Mouse (Mus musculus) lung, postnatal 0 days (tissue): ENCODE results near the gene Spesp1. TPM values are rescaled to one million over a fixed set of nuclear protein-coding genes. Genes with fewer than 3 reads are reported as not detected.
A peak's percentile ranks its signal among the peaks of the same experiment; 100 is the strongest.

ENCODE experiments used
- ATAC-seq: fragments of 200-750 bp; cut with Nextera tagmentation; 2 replicates; pipeline ENCODE4 v1.8.0; 2017; ENCODE audit warnings: moderate library complexity
- DNase-seq: peaks from one replicate; pipeline ENCODE4 v3.0.0-alpha.2; 2016; ENCODE audit warnings: low spot score
- H3K27ac ChIP-seq: fragments of 300-500 bp; sonication (generic); 2 replicates; pipeline ENCODE4 v1.5.1; 2014; ENCODE audit warnings: antibody characterized with exemption, mild to moderate bottlenecking, low read length, mixed read lengths
- H3K27me3 ChIP-seq: fragments of 300-500 bp; sonication (generic); replicated peaks from 2 replicates; pipeline ENCODE4 v1.6.1; 2014; ENCODE audit warnings: low read length, mixed read lengths; ENCODE audit not compliant: insufficient read depth
- H3K36me3 ChIP-seq: fragments of 300-500 bp; sonication (generic); 2 replicates; pipeline ENCODE4 v1.6.1; 2014; ENCODE audit warnings: low read length, mixed read lengths; ENCODE audit not compliant: insufficient read depth
- H3K4me1 ChIP-seq: fragments of 300-500 bp; sonication (generic); 2 replicates; pipeline ENCODE4 v1.6.1; 2014; ENCODE audit warnings: antibody characterized with exemption, low read depth, low read length, mixed read lengths; ENCODE audit not compliant: insufficient read depth
- H3K4me2 ChIP-seq: fragments of 300-500 bp; sonication (generic); replicated peaks from 2 replicates; pipeline ENCODE4 v1.6.1; 2014; ENCODE audit warnings: low read depth, mild to moderate bottlenecking, low read length, moderate library complexity, mixed read lengths
- H3K4me3 ChIP-seq: fragments of 300-500 bp; sonication (generic); 2 replicates; pipeline ENCODE4 v1.5.1; 2014; ENCODE audit warnings: low read depth, low read length
- H3K9ac ChIP-seq: fragments of 300-500 bp; sonication (generic); replicated peaks from 2 replicates; pipeline ENCODE4 v1.6.1; 2014; ENCODE audit warnings: low read depth, mild to moderate bottlenecking
- H3K9me3 ChIP-seq: fragments of 300-500 bp; sonication (generic); 2 replicates; pipeline ENCODE4 v1.6.1; 2016; ENCODE audit warnings: low read length, mixed read lengths
- CTCF ChIP-seq: IDR thresholded peaks from 2 replicates; pipeline ENCODE4 v1.5.1; 2016; ENCODE audit warnings: antibody characterized with exemption, mild to moderate bottlenecking
- EP300 ChIP-seq: IDR thresholded peaks from 2 replicates; pipeline ENCODE4 v1.6.1; 2016; ENCODE audit warnings: antibody characterized with exemption, mild to moderate bottlenecking, control low read depth
- WGBS: fragments of 180-500 bp; shearing (Covaris S2); extraction: QIAGEN DNeasy Blood & Tissue Kit; methylation state at CpG from one replicate; pipeline ENCODE4 v1.1.7; 2014; 5-methylcytosine and 5-hydroxymethylcytosine counted together
- polyA plus RNA-seq: library from polyadenylated mRNA; unstranded; fragments of >200 nt; fragmentation: Nextera tagmentation; extraction: Ambion mirVana; gene quantifications from 2 replicates; pipeline ENCODE4 v1.2.1, GENCODE M21; 2015

Gene Spesp1
- polyA plus RNA-seq, 1 experiment from 2014 or later, result not detected

- no peak for ATAC-seq
- H3K4me3 ChIP-seq, result no peak overlapping the region
- H3K4me1 ChIP-seq, result no peaks in the 10 kb centered on the region
- no peak overlapping the region for H3K27ac ChIP-seq
- no peak for DNase-seq
- H3K27me3 ChIP-seq, result no peaks in the 10 kb centered on the region
- H3K36me3 ChIP-seq, result no peaks in the 10 kb centered on the region
- no peaks in the 10 kb centered on the region for H3K9me3 ChIP-seq
- H3K9ac ChIP-seq, result no peak overlapping the region
- 51% methylated on average over 10 of the region's 10 CpGs for WGBS
- TF ChIP-seq EP300, result no peak
- TF ChIP-seq CTCF, result no peak
- H3K4me2 ChIP-seq, result no peak overlapping the region
These were observed 42.0 kb downstream of the Spesp1 start for GRCm38 (mm10) chr9:62240036-62240435.

GRCm38 (mm10) chr9:62237381-62237980 is 44.5 kb downstream of the Spesp1 start:
- Histone ChIP-seq H3K9ac (no peak overlapping the region), H3K27ac (no peak overlapping the region), H3K9me3 (no peaks in the 10 kb centered on the region), H3K27me3 (no peaks in the 10 kb centered on the region), H3K4me3 (no peak overlapping the region), H3K36me3 (no peaks in the 10 kb centered on the region), H3K4me2 (no peak overlapping the region), H3K4me1 (no peaks in the 10 kb centered on the region)
- TF ChIP-seq CTCF (no peak), EP300 (no peak)
- DNase-seq, result no peak
- WGBS, result 56% methylated on average over 9 of the region's 9 CpGs
- no peak for ATAC-seq

GRCm38 (mm10) chr9:62235501-62235900 is 46.5 kb downstream of the Spesp1 start:
- WGBS, result 49% methylated on average over 2 of the region's 2 CpGs
- Histone ChIP-seq H3K9me3 (no peaks in the 10 kb centered on the region), H3K36me3 (no peaks in the 10 kb centered on the region), H3K9ac (no peak overlapping the region), H3K27ac (no peak overlapping the region), H3K4me3 (no peak overlapping the region), H3K27me3 (no peaks in the 10 kb centered on the region), H3K4me1 (no peaks in the 10 kb centered on the region), H3K4me2 (no peak overlapping the region)
- ATAC-seq (no peak), DNase-seq (no peak)
- TF ChIP-seq EP300 (no peak), CTCF (no peak)

GRCm38 (mm10) chr9:62232649-62233048 is 49.4 kb downstream of the Spesp1 start:
- H3K27ac ChIP-seq, result no peak overlapping the region
- no peak for DNase-seq
- H3K4me3 ChIP-seq, result no peak overlapping the region
- ATAC-seq, result no peak
- H3K4me1 ChIP-seq, result no peaks in the 10 kb centered on the region
- 50% methylated on average over 1 of the region's 1 CpGs for WGBS
- H3K27me3 ChIP-seq, result no peaks in the 10 kb centered on the region
- TF ChIP-seq EP300, result no peak
- TF ChIP-seq CTCF, result no peak
- no peak overlapping the region for H3K4me2 ChIP-seq
- no peaks in the 10 kb centered on the region for H3K9me3 ChIP-seq
- H3K36me3 ChIP-seq, result no peaks in the 10 kb centered on the region
- H3K9ac ChIP-seq, result no peak overlapping the region

GRCm38 (mm10) chr9:62231046-62231445 is 51.0 kb downstream of the Spesp1 start:
- ATAC-seq, result peak; percentile 86
- H3K27ac ChIP-seq, result no peak overlapping the region
- TF ChIP-seq CTCF (no peak), EP300 (no peak)
- peak; percentile 52 for DNase-seq
- H3K4me1 ChIP-seq, result no peaks in the 10 kb centered on the region
- no peak overlapping the region for H3K4me3 ChIP-seq
- no peak overlapping the region for H3K4me2 ChIP-seq
- H3K9me3 ChIP-seq, result no peaks in the 10 kb centered on the region
- 34% methylated on average over 3 of the region's 3 CpGs for WGBS
- no peaks in the 10 kb centered on the region for H3K27me3 ChIP-seq
- no peak overlapping the region for H3K9ac ChIP-seq
- H3K36me3 ChIP-seq, result no peaks in the 10 kb centered on the region

DNA sequence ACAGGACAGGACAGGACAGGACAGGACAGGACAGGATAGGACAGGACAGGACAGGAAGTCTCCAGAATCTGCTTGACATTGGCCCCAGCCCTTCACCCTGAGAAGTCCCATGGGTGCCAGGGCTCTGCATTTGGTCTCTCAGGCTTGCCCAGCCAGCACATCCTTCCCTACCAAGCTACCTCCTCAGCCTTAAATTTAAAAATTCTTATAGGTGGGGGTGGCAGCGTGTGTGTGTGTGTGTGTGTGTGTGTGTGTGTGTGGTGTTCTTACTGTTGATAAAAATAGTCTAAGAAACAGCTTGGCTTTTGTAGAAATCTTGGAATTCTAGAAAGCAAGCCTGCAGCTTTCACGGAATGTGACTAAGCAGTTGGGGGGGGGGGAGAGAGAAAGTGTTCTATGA is 52.0 kb downstream of the Spesp1 start:
- H3K36me3 ChIP-seq, result no peaks in the 10 kb centered on the region
- H3K27ac ChIP-seq, result no peak overlapping the region
- no peaks in the 10 kb centered on the region for H3K27me3 ChIP-seq
- ATAC-seq, result no peak
- DNase-seq, result no peak
- H3K9ac ChIP-seq, result no peak overlapping the region
- H3K4me1 ChIP-seq, result no peaks in the 10 kb centered on the region
- WGBS, result 82% methylated on average over 2 of the region's 2 CpGs
- H3K4me2 ChIP-seq, result no peak overlapping the region
- no peaks in the 10 kb centered on the region for H3K9me3 ChIP-seq
- no peak for TF ChIP-seq EP300
- TF ChIP-seq CTCF, result no peak
- no peak overlapping the region for H3K4me3 ChIP-seq

GRCm38 (mm10) chr9:62222481-62222880 is 59.5 kb downstream of the Spesp1 start:
- H3K27ac ChIP-seq, result no peak overlapping the region
- ATAC-seq (peak; percentile 41), DNase-seq (peak; percentile 60)

More at GRCm38 (mm10) chr9:62222481-62222880, 59.5 kb downstream of the Spesp1 start:
- Histone ChIP-seq H3K4me2 (no peak overlapping the region), H3K4me3 (no peak overlapping the region), H3K9ac (no peak overlapping the region), H3K36me3 (no peaks in the 10 kb centered on the region), H3K27me3 (no peaks in the 10 kb centered on the region), H3K4me1 (no peaks in the 10 kb centered on the region), H3K9me3 (no peaks in the 10 kb centered on the region)
- 16% methylated on average over 10 of the region's 10 CpGs for whole genome bisulfite sequencing
- TF ChIP-seq CTCF (no peak), EP300 (no peak)
